Mouse (Mus musculus) megakaryocyte, embryonic 14.5 days (primary cell): ENCODE results near the gene Atg10.

Experiments
- FLI1 ChIP-seq: IDR thresholded peaks from 2 replicates; pipeline ENCODE4 v1.6.1; 2012; ENCODE audit warnings: low read length, inconsistent platforms, mixed read lengths
- GATA1 ChIP-seq: IDR thresholded peaks from 3 replicates; pipeline ENCODE4 v1.6.1; 2012; ENCODE audit warnings: mixed read lengths, low read length, inconsistent platforms, borderline replicate concordance

GRCm38 (mm10) chr13:90962836-90963760 lies 260.7 kb downstream of the Atg10 start:
- TF ChIP-seq FLI1 (no peak), GATA1 (no peak)
